Mouse (Mus musculus) heart, embryonic 14.5 days (tissue): ENCODE data around the gene Tmco4. TPM values are rescaled to one million over a fixed set of nuclear protein-coding genes. Genes with fewer than 3 reads are reported as not detected.

Source experiments
- ATAC-seq: fragments of 200-750 bp; cut with Nextera tagmentation; 2 replicates; pipeline ENCODE4 v1.8.0; 2017; ENCODE audit warnings: low read depth, moderate TSS enrichment; ENCODE audit not compliant: insufficient number of reproducible peaks, insufficient read depth, low FRiP score
- H3K27ac ChIP-seq, 2 experiments: fragments of 200-500 bp in 1 of 2; fragments of 300-500 bp in 1 of 2; sonication (generic) in 1 of 2; replicated peaks in 1 of 2; 2 replicates each; pipeline ENCODE4 v1.5.1; 2012 to 2014; ENCODE audit warnings: low read depth in 2 of 2, low read length in 2 of 2, control low read depth in 1 of 2, mild to moderate bottlenecking in 1 of 2, mixed read lengths in 1 of 2; ENCODE audit not compliant: control insufficient read depth in 1 of 2, insufficient read depth in 1 of 2
- H3K27me3 ChIP-seq: fragments of 300-500 bp; sonication (generic); 2 replicates; pipeline ENCODE4 v1.6.1; 2014; ENCODE audit warnings: mild to moderate bottlenecking, low read length, control low read depth; ENCODE audit not compliant: control insufficient read depth, insufficient read depth
- H3K36me3 ChIP-seq: fragments of 300-500 bp; sonication (generic); 2 replicates; pipeline ENCODE4 v1.6.1; 2014; ENCODE audit warnings: mild to moderate bottlenecking, control low read depth, low read length, mixed read lengths; ENCODE audit not compliant: control insufficient read depth, insufficient read depth
- H3K4me1 ChIP-seq, 2 experiments: fragments of 200-500 bp in 1 of 2; fragments of 300-500 bp in 1 of 2; sonication (generic) in 1 of 2; 2 replicates each; pipeline ENCODE4 v1.6.1; 2012 to 2014; ENCODE audit warnings: low read length in 2 of 2, control low read depth in 1 of 2, mixed read lengths in 1 of 2; ENCODE audit not compliant: control insufficient read depth in 2 of 2, insufficient read depth in 2 of 2
- H3K4me2 ChIP-seq: fragments of 300-500 bp; sonication (generic); 2 replicates; pipeline ENCODE4 v1.6.1; 2014; ENCODE audit warnings: mild to moderate bottlenecking, low read length
- H3K4me3 ChIP-seq, 2 experiments: fragments of 200-500 bp in 1 of 2; fragments of 300-500 bp in 1 of 2; sonication (generic) in 1 of 2; 2 replicates each; pipeline ENCODE4 v1.5.1; 2012 to 2014; ENCODE audit warnings: low read length in 2 of 2, mild to moderate bottlenecking in 2 of 2, control low read depth in 1 of 2, low read depth in 1 of 2, moderate library complexity in 1 of 2; ENCODE audit not compliant: control insufficient read depth in 1 of 2, insufficient read depth in 1 of 2
- H3K9ac ChIP-seq: fragments of 300-500 bp; sonication (generic); 2 replicates; pipeline ENCODE4 v1.6.1; 2014; ENCODE audit warnings: mild to moderate bottlenecking, low read length
- H3K9me3 ChIP-seq: fragments of 300-500 bp; sonication (generic); 2 replicates; pipeline ENCODE4 v1.6.1; 2016; ENCODE audit warnings: low read length, control low read depth; ENCODE audit not compliant: control insufficient read depth
- WGBS: fragments of 180-500 bp; shearing (Covaris S2); extraction: QIAGEN DNeasy Blood & Tissue Kit; methylation state at CpG from one replicate; pipeline ENCODE4 v1.1.7; 2014; 5-methylcytosine and 5-hydroxymethylcytosine counted together
- polyA plus RNA-seq: library from polyadenylated mRNA; unstranded; fragments of >200 nt; fragmentation: Nextera tagmentation; extraction: Ambion mirVana; gene quantifications from 2 replicates; pipeline ENCODE4 v1.2.1, GENCODE M21; 2014

Tmco4 gene
- polyA plus RNA-seq, 1 experiment from 2014 or later, result 4.8 TPM

DNA sequence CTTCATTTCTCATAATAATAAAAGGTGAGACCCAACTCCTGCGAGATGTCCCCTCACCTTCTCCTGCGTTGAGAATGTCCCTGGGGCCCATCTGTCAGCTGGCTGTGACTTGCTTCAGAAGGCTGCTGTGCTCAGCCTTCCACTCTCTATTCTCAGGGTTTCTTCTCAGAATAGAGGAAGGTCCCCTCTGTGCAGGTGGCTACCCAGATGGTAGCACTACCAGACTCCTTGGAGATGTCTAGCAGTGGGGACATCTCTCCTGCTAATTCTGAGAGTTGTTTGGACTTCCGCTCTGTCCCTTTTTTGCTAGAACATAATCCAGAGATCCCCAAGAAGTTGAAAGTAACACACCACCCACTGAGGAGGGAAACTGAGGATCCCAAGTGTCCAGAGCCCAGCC is 62.3 kb downstream of the Tmco4 start:
- Histone ChIP-seq H3K4me3 (no peak overlapping the region), H3K27me3 (peaks cover 7% of the 10 kb centered on the region; the same call in 1 of the 2 replicates), H3K27ac (no peak overlapping the region), H3K9ac (no peak overlapping the region), H3K9me3 (0 out of 2 replicates have a peak, but pooled peaks cover 5% of the 10 kb centered on the region), H3K4me2 (no peak overlapping the region), H3K4me1 (peaks cover 17 to 29% of the 10 kb centered on the region in 2 experiments), H3K36me3 (0 out of 2 replicates have a peak, but pooled peaks cover 2% of the 10 kb centered on the region)
- ATAC-seq, result no peak
- 85% methylated on average over 3 of the region's 3 CpGs for WGBS

GRCm38 (mm10) chr4:139035799-139036198 is 63.1 kb downstream of the Tmco4 start:
- no peaks in the 10 kb centered on the region for H3K36me3 ChIP-seq
- no peak overlapping the region for H3K4me2 ChIP-seq
- peaks cover 17 to 29% of the 10 kb centered on the region in 2 experiments for H3K4me1 ChIP-seq
- H3K9me3 ChIP-seq, result 0 out of 2 replicates have a peak, but pooled peaks cover 5% of the 10 kb centered on the region
- no peak overlapping the region for H3K9ac ChIP-seq
- no peak overlapping the region for H3K27ac ChIP-seq
- 83% methylated on average over 3 of the region's 3 CpGs for WGBS
- H3K4me3 ChIP-seq, result no peak overlapping the region
- H3K27me3 ChIP-seq, result peaks cover 7% of the 10 kb centered on the region; the same call in 1 of the 2 replicates
- no peak for ATAC-seq

GRCm38 (mm10) chr4:139037795-139038607 is 65.3 kb downstream of the Tmco4 start:
- WGBS, result 76% methylated on average over 17 of the region's 17 CpGs
- ATAC-seq, result no peak
- no peak overlapping the region for H3K4me2 ChIP-seq
- peaks cover 11 to 22% of the 10 kb centered on the region in 2 experiments for H3K4me1 ChIP-seq
- no peaks in the 10 kb centered on the region for H3K36me3 ChIP-seq
- no peak overlapping the region for H3K4me3 ChIP-seq
- 0 out of 2 replicates have a peak, but pooled peaks cover 5% of the 10 kb centered on the region for H3K9me3 ChIP-seq
- H3K27ac ChIP-seq, result no peak overlapping the region
- no peak overlapping the region for H3K9ac ChIP-seq
- H3K27me3 ChIP-seq, result peaks cover 7% of the 10 kb centered on the region; the same call in 1 of the 2 replicates

DNA sequence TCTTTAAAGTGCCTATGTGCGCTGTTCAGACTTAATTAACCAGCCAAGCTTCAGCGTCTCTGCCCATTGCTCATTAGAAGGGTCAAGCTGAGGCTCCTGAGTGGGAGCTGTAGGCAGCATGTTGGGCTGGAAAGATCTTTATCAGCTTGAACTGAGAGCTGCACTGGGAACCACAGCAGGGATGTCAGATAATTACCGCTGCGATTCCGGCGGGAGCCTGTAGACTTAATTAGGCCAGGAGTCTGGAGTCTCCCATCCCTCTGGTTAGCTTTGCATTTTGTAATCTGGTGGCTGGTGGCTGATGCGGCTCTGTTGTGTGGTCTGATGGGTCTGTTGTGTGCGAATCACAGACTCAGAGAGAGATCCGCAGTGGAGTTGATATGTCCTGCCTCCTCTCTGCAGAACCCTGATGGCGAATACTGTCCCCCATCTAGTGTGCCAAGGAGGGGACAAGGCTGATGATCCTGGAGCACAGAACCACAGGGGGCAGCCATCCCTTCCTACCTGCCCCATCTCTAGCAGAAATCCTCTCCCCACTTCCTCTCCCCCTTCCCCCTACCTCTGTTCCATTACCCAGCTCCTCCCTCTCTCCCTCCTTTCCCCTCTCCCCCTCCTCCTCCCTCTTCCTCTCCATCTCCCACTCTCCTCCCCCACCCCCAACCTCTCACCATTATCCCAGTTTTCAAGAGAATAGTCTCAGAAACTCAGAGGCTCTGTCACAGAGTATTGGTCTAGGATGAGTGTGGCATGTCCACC is 67.6 kb downstream of the Tmco4 start:
- 13% methylated on average over 10 of the region's 10 CpGs for WGBS
- Histone ChIP-seq H3K4me3 (no peak overlapping the region), H3K9ac (no peak overlapping the region), H3K27ac (no peak overlapping the region), H3K4me2 (no peak overlapping the region), H3K36me3 (no peaks in the 10 kb centered on the region), H3K27me3 (peaks cover 7% of the 10 kb centered on the region; the same call in 1 of the 2 replicates), H3K4me1 (peaks cover 0 to 8% of the 10 kb centered on the region in 2 experiments; a peak in 1 of 4 replicates), H3K9me3 (0 out of 2 replicates have a peak, but pooled peaks cover 8% of the 10 kb centered on the region)
- ATAC-seq, result no peak

DNA sequence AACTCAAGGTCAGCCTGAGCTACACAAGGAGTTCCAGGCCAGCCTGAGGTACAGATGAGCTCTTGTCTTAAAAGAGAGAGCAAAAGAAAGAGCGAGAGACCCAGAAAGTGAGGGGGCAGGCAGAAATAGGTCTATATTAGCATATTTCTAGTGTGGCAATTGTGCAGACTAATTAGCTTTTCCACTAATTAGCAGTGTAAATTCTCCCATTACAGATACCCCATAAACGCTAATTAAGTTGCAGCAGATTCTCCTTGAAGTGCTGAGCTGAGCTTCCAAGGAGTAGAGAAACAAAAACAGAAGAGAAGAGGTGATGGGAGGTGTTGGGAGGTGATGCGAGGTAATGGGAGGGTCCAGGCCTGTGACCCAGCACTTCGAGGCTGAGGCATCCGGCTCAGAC is 69.9 kb downstream of the Tmco4 start:
- ATAC-seq, result no peak
- H3K4me3 ChIP-seq, result no peak overlapping the region
- 82% methylated on average over 5 of the region's 5 CpGs for WGBS

GRCm38 (mm10) chr4:139043600-139043999 is 70.9 kb downstream of the Tmco4 start:
- peaks cover 7% of the 10 kb centered on the region; the same call in 1 of the 2 replicates for H3K27me3 ChIP-seq
- WGBS, result 83% methylated on average over 2 of the region's 2 CpGs
- H3K27ac ChIP-seq, result no peak overlapping the region
- no peak overlapping the region for H3K9ac ChIP-seq
- H3K4me2 ChIP-seq, result no peak overlapping the region
- H3K36me3 ChIP-seq, result no peaks in the 10 kb centered on the region
- 0 out of 2 replicates have a peak, but pooled peaks cover 3% of the 10 kb centered on the region for H3K9me3 ChIP-seq
- H3K4me1 ChIP-seq, result no peaks in the 10 kb centered on the region
- H3K4me3 ChIP-seq, result no peak overlapping the region
- no peak for ATAC-seq

More for the DNA sequence above, 69.9 kb downstream of the Tmco4 start:
- H3K9ac ChIP-seq, result no peak overlapping the region
- peaks cover 7% of the 10 kb centered on the region; the same call in 1 of the 2 replicates for H3K27me3 ChIP-seq
- no peaks in the 10 kb centered on the region for H3K36me3 ChIP-seq
- peaks cover 0 to 8% of the 10 kb centered on the region in 2 experiments; a peak in 1 of 4 replicates for H3K4me1 ChIP-seq
- H3K4me2 ChIP-seq, result no peak overlapping the region
- H3K9me3 ChIP-seq, result 0 out of 2 replicates have a peak, but pooled peaks cover 3% of the 10 kb centered on the region
- no peak overlapping the region for H3K27ac ChIP-seq

GRCm38 (mm10) chr4:139044566-139044965 is 71.9 kb downstream of the Tmco4 start:
- ATAC-seq, result no peak
- 89% methylated on average over 5 of the region's 5 CpGs for WGBS

More at GRCm38 (mm10) chr4:139044566-139044965, 71.9 kb downstream of the Tmco4 start:
- Histone ChIP-seq H3K27ac (no peak overlapping the region), H3K9me3 (0 out of 2 replicates have a peak, but pooled peaks cover 3% of the 10 kb centered on the region), H3K36me3 (no peaks in the 10 kb centered on the region), H3K4me3 (no peak overlapping the region), H3K4me2 (no peak overlapping the region), H3K4me1 (no peaks in the 10 kb centered on the region), H3K9ac (no peak overlapping the region), H3K27me3 (peaks cover 2% of the 10 kb centered on the region; the same call in 1 of the 2 replicates)
